Mouse (Mus musculus): ENCODE measurements around the gene Ephb3. TPM values are rescaled to one million over a fixed set of nuclear protein-coding genes. Genes with fewer than 3 reads are reported as not detected.
A peak's percentile ranks its signal among the peaks of the same experiment; 100 is the strongest.

Ephb3 gene
- total RNA-seq, 1 experiment, result 24.9 TPM

DNA sequence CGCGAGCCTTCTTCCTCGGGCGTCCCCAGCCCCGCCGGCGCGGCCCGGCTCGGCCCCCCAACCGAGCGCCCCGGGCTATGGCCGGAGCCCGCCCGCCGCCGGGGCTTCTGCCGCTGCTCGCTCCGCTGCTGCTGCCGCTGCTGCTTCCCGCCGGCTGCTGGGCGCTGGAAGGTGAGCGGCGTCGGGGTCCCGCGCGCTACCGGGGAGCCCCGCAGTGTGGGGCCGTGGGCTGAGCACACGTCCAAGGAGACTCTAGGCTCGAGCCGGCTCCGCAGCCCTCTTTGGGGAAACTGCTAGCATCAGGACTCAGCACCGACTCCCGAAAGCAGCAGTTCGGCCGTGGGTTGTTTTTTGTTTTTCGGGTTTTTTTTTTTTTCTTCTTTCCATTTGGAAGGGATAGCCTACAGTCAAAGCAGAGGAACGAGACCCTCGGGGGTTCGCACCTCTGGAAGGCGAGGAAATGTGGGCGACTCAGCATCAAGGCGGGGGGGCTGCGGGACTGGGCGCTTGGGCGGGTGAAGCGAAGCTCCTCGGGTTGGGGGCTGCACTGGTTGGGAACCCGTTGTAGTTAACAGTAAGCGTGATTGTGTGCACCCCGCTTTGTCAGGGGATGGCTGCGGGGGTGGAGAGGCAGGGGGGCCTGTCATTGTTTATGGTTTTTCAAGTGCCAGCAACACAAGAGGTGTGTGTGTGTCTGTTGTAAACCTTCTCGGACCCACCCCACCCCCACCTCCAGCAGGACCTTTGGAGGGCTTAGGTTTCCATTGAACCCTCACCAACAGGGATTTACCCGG, 735 bp downstream of the Ephb3 start:
- H3K4me3 ChIP-seq (ENCODE audit: insufficient read depth in 1 of 2, low read depth in 1 of 2, low read length in 2 of 2, poor library complexity in 1 of 2, severe bottlenecking in 1 of 2), result peak overlapping the region; percentile 88 to 96
- no peaks in the 10 kb centered on the region for H3K36me3 ChIP-seq (ENCODE audit: control insufficient read depth, insufficient read depth, low read length, poor library complexity, severe bottlenecking)
- no peak for TF ChIP-seq ZNF384 (IDR thresholded peaks at IDR 0.05; ENCODE audit: low read depth, low read length)
- TF ChIP-seq HCFC1 (IDR thresholded peaks at IDR 0.05; ENCODE audit: borderline replicate concordance, insufficient read depth, low read length), result no peak
- no peak for TF ChIP-seq MAFK (IDR thresholded peaks at IDR 0.05; ENCODE audit: insufficient read depth, low read depth, low read length)
- TF ChIP-seq CHD2 (IDR thresholded peaks at IDR 0.05; ENCODE audit: low read depth, low read length), result no peak
- TF ChIP-seq ZC3H11A (IDR thresholded peaks at IDR 0.05; ENCODE audit: borderline replicate concordance, low read depth, low read length), result no peak
- H3K27ac ChIP-seq (ENCODE audit: insufficient read depth, low read depth, low read length, poor library complexity, severe bottlenecking), result peak overlapping the region; percentile 68
- H3K9ac ChIP-seq (ENCODE audit: insufficient read depth, low read depth, low read length, poor library complexity, severe bottlenecking), result peak overlapping the region; percentile 91
- in situ Hi-C loops (cut with MboI; ENCODE audit: low sequenced_read_pairs in 2 of 2, unreplicated experiment in 2 of 2), result loop anchor here in 1 of 2 experiments (25.0 kb wide), 1 partner anchor 182 kb away; no protein-coding TSS in a partner anchor
- DNase-seq (ENCODE audit: low read depth, low spot score), result no peak
- no peaks in the 10 kb centered on the region for H3K9me3 ChIP-seq (ENCODE audit: control insufficient read depth, insufficient read depth, low read depth, low read length)
- peaks cover 9 to 44% of the 10 kb centered on the region in 2 experiments; a peak in 3 of 4 replicates for H3K4me1 ChIP-seq (ENCODE audit: control insufficient read depth in 2 of 2, insufficient read depth in 2 of 2, low read length in 2 of 2, poor library complexity in 1 of 2)

GRCm38 (mm10) chr16:21208001-21208565, 3.5 kb downstream of the Ephb3 start:
- DNase-seq (ENCODE audit: low read depth, low spot score), result no peak
- H3K4me3 ChIP-seq (ENCODE audit: insufficient read depth in 1 of 2, low read depth in 1 of 2, low read length in 2 of 2, poor library complexity in 1 of 2, severe bottlenecking in 1 of 2), result no peak overlapping the region
- H3K9ac ChIP-seq (ENCODE audit: insufficient read depth, low read depth, low read length, poor library complexity, severe bottlenecking), result no peak overlapping the region
- H3K36me3 ChIP-seq (ENCODE audit: control insufficient read depth, insufficient read depth, low read length, poor library complexity, severe bottlenecking), result peaks cover 5% of the 10 kb centered on the region; the same call in 1 of the 2 replicates
- no peak overlapping the region for H3K27ac ChIP-seq (ENCODE audit: insufficient read depth, low read depth, low read length, poor library complexity, severe bottlenecking)
- TF ChIP-seq CHD2 (IDR thresholded peaks at IDR 0.05; ENCODE audit: low read depth, low read length) (no peak), MAFK (IDR thresholded peaks at IDR 0.05; ENCODE audit: insufficient read depth, low read depth, low read length) (no peak), HCFC1 (IDR thresholded peaks at IDR 0.05; ENCODE audit: borderline replicate concordance, insufficient read depth, low read length) (no peak), ZNF384 (IDR thresholded peaks at IDR 0.05; ENCODE audit: low read depth, low read length) (no peak), ZC3H11A (IDR thresholded peaks at IDR 0.05; ENCODE audit: borderline replicate concordance, low read depth, low read length) (no peak)
- H3K4me1 ChIP-seq (ENCODE audit: control insufficient read depth in 2 of 2, insufficient read depth in 2 of 2, low read length in 2 of 2, poor library complexity in 1 of 2), result peaks cover 6 to 50% of the 10 kb centered on the region in 2 experiments; a peak in 3 of 4 replicates
- in situ Hi-C loops (cut with MboI; ENCODE audit: low sequenced_read_pairs in 2 of 2, unreplicated experiment in 2 of 2), result loop anchor here in 1 of 2 experiments (25.0 kb wide), 1 partner anchor 179 kb away; no protein-coding TSS in a partner anchor
- no peaks in the 10 kb centered on the region for H3K9me3 ChIP-seq (ENCODE audit: control insufficient read depth, insufficient read depth, low read depth, low read length)

- peaks cover 3 to 49% of the 10 kb centered on the region in 2 experiments; a peak in 3 of 4 replicates for H3K4me1 ChIP-seq (ENCODE audit: control insufficient read depth in 2 of 2, insufficient read depth in 2 of 2, low read length in 2 of 2, poor library complexity in 1 of 2)
- in situ Hi-C loops (cut with MboI; ENCODE audit: low sequenced_read_pairs in 2 of 2, unreplicated experiment in 2 of 2), result loop anchor here in 1 of 2 experiments (25.0 kb wide), 1 partner anchor 178 kb away; no protein-coding TSS in a partner anchor
Measured at GRCm38 (mm10) chr16:21209290-21209689, 4.7 kb downstream of the Ephb3 start.

DNA sequence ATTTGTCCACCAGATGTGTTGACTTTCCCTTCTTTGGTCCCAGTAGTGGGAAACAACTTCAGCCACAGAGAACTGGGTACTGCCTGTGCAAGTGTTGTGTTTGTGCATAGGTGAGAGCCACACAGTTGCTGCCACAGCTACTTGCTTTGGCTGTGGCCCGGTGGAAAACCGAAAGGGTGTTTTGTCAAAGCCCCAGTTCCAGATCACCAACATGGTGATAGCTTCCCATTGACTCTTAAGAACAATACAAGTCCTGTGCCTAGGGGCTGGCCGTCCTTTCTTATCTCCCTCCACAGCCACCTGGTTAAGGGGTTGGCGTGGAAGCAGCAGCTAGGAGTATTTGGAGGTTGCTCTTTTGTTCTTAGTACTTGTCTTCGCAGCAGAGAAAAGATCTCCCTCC, 5.6 kb downstream of the Ephb3 start:
- Histone ChIP-seq H3K9ac (ENCODE audit: insufficient read depth, low read depth, low read length, poor library complexity, severe bottlenecking) (peak overlapping the region; percentile 75), H3K9me3 (ENCODE audit: control insufficient read depth, insufficient read depth, low read depth, low read length) (no peaks in the 10 kb centered on the region)

More at GRCm38 (mm10) chr16:21209290-21209689, 4.7 kb downstream of the Ephb3 start:
- Histone ChIP-seq H3K36me3 (ENCODE audit: control insufficient read depth, insufficient read depth, low read length, poor library complexity, severe bottlenecking) (peaks cover 7% of the 10 kb centered on the region; the same call in 1 of the 2 replicates), H3K9ac (ENCODE audit: insufficient read depth, low read depth, low read length, poor library complexity, severe bottlenecking) (peak overlapping the region; percentile 30), H3K9me3 (ENCODE audit: control insufficient read depth, insufficient read depth, low read depth, low read length) (no peaks in the 10 kb centered on the region), H3K27ac (ENCODE audit: insufficient read depth, low read depth, low read length, poor library complexity, severe bottlenecking) (peak overlapping the region; percentile 50; the same call in 1 of the 2 replicates), H3K4me3 (ENCODE audit: insufficient read depth in 1 of 2, low read depth in 1 of 2, low read length in 2 of 2, poor library complexity in 1 of 2, severe bottlenecking in 1 of 2) (no peak overlapping the region; a peak in 1 of 4 replicates)
- TF ChIP-seq ZC3H11A (IDR thresholded peaks at IDR 0.05; ENCODE audit: borderline replicate concordance, low read depth, low read length) (no peak), MAFK (IDR thresholded peaks at IDR 0.05; ENCODE audit: insufficient read depth, low read depth, low read length) (no peak), ZNF384 (IDR thresholded peaks at IDR 0.05; ENCODE audit: low read depth, low read length) (no peak), HCFC1 (IDR thresholded peaks at IDR 0.05; ENCODE audit: borderline replicate concordance, insufficient read depth, low read length) (no peak), CHD2 (IDR thresholded peaks at IDR 0.05; ENCODE audit: low read depth, low read length) (no peak)
- DNase-seq (ENCODE audit: low read depth, low spot score), result no peak

More for the DNA sequence above, 5.6 kb downstream of the Ephb3 start:
- peaks cover 3 to 56% of the 10 kb centered on the region in 2 experiments; a peak in 3 of 4 replicates for H3K4me1 ChIP-seq (ENCODE audit: control insufficient read depth in 2 of 2, insufficient read depth in 2 of 2, low read length in 2 of 2, poor library complexity in 1 of 2)
- in situ Hi-C loops (cut with MboI; ENCODE audit: low sequenced_read_pairs in 2 of 2, unreplicated experiment in 2 of 2), result loop anchor here in 1 of 2 experiments (25.0 kb wide), 1 partner anchor 177 kb away; no protein-coding TSS in a partner anchor
- TF ChIP-seq MAFK (IDR thresholded peaks at IDR 0.05; ENCODE audit: insufficient read depth, low read depth, low read length), result no peak
- TF ChIP-seq ZNF384 (IDR thresholded peaks at IDR 0.05; ENCODE audit: low read depth, low read length), result no peak
- TF ChIP-seq ZC3H11A (IDR thresholded peaks at IDR 0.05; ENCODE audit: borderline replicate concordance, low read depth, low read length), result no peak
- H3K4me3 ChIP-seq (ENCODE audit: insufficient read depth in 1 of 2, low read depth in 1 of 2, low read length in 2 of 2, poor library complexity in 1 of 2, severe bottlenecking in 1 of 2), result peak overlapping the region; percentile 15 to 59
- H3K27ac ChIP-seq (ENCODE audit: insufficient read depth, low read depth, low read length, poor library complexity, severe bottlenecking), result peak overlapping the region; percentile 56
- H3K36me3 ChIP-seq (ENCODE audit: control insufficient read depth, insufficient read depth, low read length, poor library complexity, severe bottlenecking), result peaks cover 16% of the 10 kb centered on the region; the same call in 1 of the 2 replicates
- no peak for DNase-seq (ENCODE audit: low read depth, low spot score)

Data from ES-E14 (cell line).